Mouse (Mus musculus): ENCODE measurements around the gene Pde7b. TPM values are rescaled to one million over a fixed set of nuclear protein-coding genes. Genes with fewer than 3 reads are reported as not detected.

Gene Pde7b
- total and polyA plus RNA-seq, 2 experiments from 2014 or later = 3.3 to 6.0 TPM

- Histone ChIP-seq H3K27ac (ENCODE audit: low read depth, low read length) (no peak overlapping the region), H3K4me3 (ENCODE audit: low read depth, low read length) (no peak overlapping the region), H3K9ac (replicated peaks; ENCODE audit: low read length, poor library complexity, severe bottlenecking) (no peak overlapping the region), H3K4me1 (ENCODE audit: insufficient read depth, low read length) (no peaks in the 10 kb centered on the region; the same call in 1 of the 2 replicates), H3K9me3 (ENCODE audit: low read length) (no peaks in the 10 kb centered on the region), H3K27me3 (ENCODE audit: insufficient read depth, low read length) (no peaks in the 10 kb centered on the region), H3K36me3 (ENCODE audit: insufficient read depth, low read length) (no peaks in the 10 kb centered on the region), H3K4me2 (ENCODE audit: low read depth, low read length, poor library complexity, severe bottlenecking) (no peak overlapping the region)
- peak; percentile 32 for DNase-seq (ENCODE audit: low spot score)
- ATAC-seq (ENCODE audit: low FRiP score) = no peak
- WGBS = 56% methylated on average over 11 of the region's 11 CpGs
- TF ChIP-seq CTCF (IDR thresholded peaks at IDR 0.05) = no peak
Measured at GRCm38 (mm10) chr10:20492216-20492964, 232.5 kb downstream of the Pde7b start.

- peak; percentile 34 for TF ChIP-seq CTCF (IDR thresholded peaks at IDR 0.05)
- Histone ChIP-seq H3K27ac (ENCODE audit: low read depth, low read length) (no peak overlapping the region), H3K27me3 (ENCODE audit: insufficient read depth, low read length) (no peaks in the 10 kb centered on the region), H3K4me3 (ENCODE audit: low read depth, low read length) (no peak overlapping the region), H3K36me3 (ENCODE audit: insufficient read depth, low read length) (no peaks in the 10 kb centered on the region), H3K4me1 (ENCODE audit: insufficient read depth, low read length) (no peaks in the 10 kb centered on the region; the same call in 1 of the 2 replicates), H3K9me3 (ENCODE audit: low read length) (no peaks in the 10 kb centered on the region), H3K9ac (replicated peaks; ENCODE audit: low read length, poor library complexity, severe bottlenecking) (no peak overlapping the region), H3K4me2 (ENCODE audit: low read depth, low read length, poor library complexity, severe bottlenecking) (no peak overlapping the region)
- DNase-seq (ENCODE audit: low spot score) = no peak
- 47% methylated on average over 1 of the region's 1 CpGs for WGBS
- ATAC-seq (ENCODE audit: low FRiP score) = no peak
Measured at GRCm38 (mm10) chr10:20490775-20491174, 234.1 kb downstream of the Pde7b start.

- H3K9ac ChIP-seq (replicated peaks; ENCODE audit: low read length, poor library complexity, severe bottlenecking) = no peak overlapping the region
- H3K4me1 ChIP-seq (ENCODE audit: insufficient read depth, low read length) = no peaks in the 10 kb centered on the region; the same call in 1 of the 2 replicates
- H3K4me2 ChIP-seq (ENCODE audit: low read depth, low read length, poor library complexity, severe bottlenecking) = no peak overlapping the region
- ATAC-seq (ENCODE audit: low FRiP score) = no peak
- H3K4me3 ChIP-seq (ENCODE audit: low read depth, low read length) = no peak overlapping the region
- no peak for TF ChIP-seq CTCF (IDR thresholded peaks at IDR 0.05)
- no peaks in the 10 kb centered on the region for H3K27me3 ChIP-seq (ENCODE audit: insufficient read depth, low read length)
- WGBS = 71% methylated on average over 8 of the region's 8 CpGs
- H3K27ac ChIP-seq (ENCODE audit: low read depth, low read length) = no peak overlapping the region
- no peak for DNase-seq (ENCODE audit: low spot score)
- H3K9me3 ChIP-seq (ENCODE audit: low read length) = no peaks in the 10 kb centered on the region
- H3K36me3 ChIP-seq (ENCODE audit: insufficient read depth, low read length) = no peaks in the 10 kb centered on the region
Measured at GRCm38 (mm10) chr10:20490281-20490680, 234.6 kb downstream of the Pde7b start.

GRCm38 (mm10) chr10:20486461-20487253 is 238.2 kb downstream of the Pde7b start:
- 78% methylated on average over 19 of the region's 19 CpGs for WGBS
- Histone ChIP-seq H3K4me3 (ENCODE audit: low read depth, low read length) (no peak overlapping the region), H3K9ac (replicated peaks; ENCODE audit: low read length, poor library complexity, severe bottlenecking) (no peak overlapping the region), H3K27ac (ENCODE audit: low read depth, low read length) (peak overlapping the region; percentile 26; the same call in 1 of the 2 replicates), H3K4me2 (ENCODE audit: low read depth, low read length, poor library complexity, severe bottlenecking) (no peak overlapping the region), H3K9me3 (ENCODE audit: low read length) (no peaks in the 10 kb centered on the region), H3K36me3 (ENCODE audit: insufficient read depth, low read length) (no peaks in the 10 kb centered on the region), H3K4me1 (ENCODE audit: insufficient read depth, low read length) (no peaks in the 10 kb centered on the region), H3K27me3 (ENCODE audit: insufficient read depth, low read length) (no peaks in the 10 kb centered on the region)
- TF ChIP-seq CTCF (IDR thresholded peaks at IDR 0.05) = no peak
- ATAC-seq (ENCODE audit: low FRiP score) (no peak), DNase-seq (ENCODE audit: low spot score) (no peak)

GRCm38 (mm10) chr10:20485816-20486215 is 239.1 kb downstream of the Pde7b start:
- Histone ChIP-seq H3K27me3 (ENCODE audit: insufficient read depth, low read length) (no peaks in the 10 kb centered on the region), H3K9ac (replicated peaks; ENCODE audit: low read length, poor library complexity, severe bottlenecking) (no peak overlapping the region), H3K9me3 (ENCODE audit: low read length) (no peaks in the 10 kb centered on the region), H3K27ac (ENCODE audit: low read depth, low read length) (no peak overlapping the region), H3K36me3 (ENCODE audit: insufficient read depth, low read length) (no peaks in the 10 kb centered on the region), H3K4me2 (ENCODE audit: low read depth, low read length, poor library complexity, severe bottlenecking) (no peak overlapping the region), H3K4me1 (ENCODE audit: insufficient read depth, low read length) (no peaks in the 10 kb centered on the region), H3K4me3 (ENCODE audit: low read depth, low read length) (no peak overlapping the region)
- TF ChIP-seq CTCF (IDR thresholded peaks at IDR 0.05) = no peak
- WGBS = 66% methylated on average over 3 of the region's 3 CpGs
- ATAC-seq (ENCODE audit: low FRiP score) (no peak), DNase-seq (ENCODE audit: low spot score) (no peak)

- Histone ChIP-seq H3K4me3 (ENCODE audit: low read depth, low read length) (no peak overlapping the region), H3K9ac (replicated peaks; ENCODE audit: low read length, poor library complexity, severe bottlenecking) (no peak overlapping the region), H3K4me1 (ENCODE audit: insufficient read depth, low read length) (peaks cover 5% of the 10 kb centered on the region; the same call in 1 of the 2 replicates), H3K9me3 (ENCODE audit: low read length) (no peaks in the 10 kb centered on the region), H3K27me3 (ENCODE audit: insufficient read depth, low read length) (no peaks in the 10 kb centered on the region), H3K27ac (ENCODE audit: low read depth, low read length) (no peak overlapping the region), H3K4me2 (ENCODE audit: low read depth, low read length, poor library complexity, severe bottlenecking) (no peak overlapping the region), H3K36me3 (ENCODE audit: insufficient read depth, low read length) (no peaks in the 10 kb centered on the region)
- no peak for DNase-seq (ENCODE audit: low spot score)
- no peak for TF ChIP-seq CTCF (IDR thresholded peaks at IDR 0.05)
- ATAC-seq (ENCODE audit: low FRiP score) = no peak
- WGBS = 87% methylated on average over 8 of the region's 8 CpGs
Measured at GRCm38 (mm10) chr10:20479481-20479880, 245.4 kb downstream of the Pde7b start.

All from midbrain, postnatal 0 days (tissue).